Comparison of ENCODE assay signal across 25 mouse cellular contexts in the genomic region with DNA sequence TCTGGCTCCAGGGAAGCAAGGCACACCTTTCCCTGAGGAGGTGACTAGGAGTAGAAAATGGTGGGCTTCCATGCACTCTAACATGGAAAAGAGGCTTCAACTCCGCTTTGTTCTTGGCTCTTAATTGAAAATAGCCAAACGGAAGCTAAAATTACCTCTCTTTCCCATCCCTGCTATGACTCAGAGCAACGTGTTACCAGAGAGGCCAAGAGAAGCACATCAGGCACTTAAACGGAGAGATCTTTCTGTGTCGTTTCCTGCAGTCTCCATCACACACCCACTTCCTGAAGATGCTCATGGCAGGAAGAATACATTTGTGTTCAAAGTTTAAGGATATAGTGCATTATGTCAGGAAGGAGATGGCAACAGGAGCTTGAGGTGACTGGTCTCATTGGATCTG.
DNase-seq lines count a peak whose midpoint lies in the region; ATAC-seq and TF ChIP-seq lines count a peak whose summit lies in the region.
"Had no signal": no experiment of that assay in that cellular context is flagged by ENCODE, and none has a peak within 500 bp of the region (broad histone marks: within the 10 kb centered on the region; RNA-seq: fewer than 3 reads in every experiment).

No protein-coding gene starts in this region.

- TF ChIP-seq POLR2A in myocyte (IDR thresholded peaks at IDR 0.05; ENCODE audit: insufficient read length, low read depth) = no peak

- peaks cover 4% of the 10 kb centered on the region for H3K27me3 ChIP-seq in megakaryocyte, embryonic 14.5 days (replicated peaks)
- H3K27me3 ChIP-seq in myocyte (ENCODE audit: control insufficient read depth, insufficient read depth, insufficient read length) = no peaks in the 10 kb centered on the region
- H3K27me3 ChIP-seq: CH12.LX; embryonic facial prominence, embryonic 12.5 days; embryonic facial prominence, embryonic 15.5 days; forebrain, embryonic 12.5 days; forebrain, embryonic 15.5 days; hindbrain, embryonic 12.5 days; hindbrain, embryonic 15.5 days had no signal

- no peak for ATAC-seq in megakaryocyte, adult 5-6 weeks (ENCODE audit: poor library complexity, severe bottlenecking)
- ATAC-seq: forebrain, embryonic 15.5 days; intestine, postnatal 0 days had no signal

- H3K4me1 ChIP-seq in megakaryocyte, embryonic 14.5 days = peaks cover 46% of the 10 kb centered on the region
- H3K4me1 ChIP-seq: embryonic facial prominence, embryonic 12.5 days; embryonic facial prominence, embryonic 15.5 days; forebrain, embryonic 12.5 days; forebrain, embryonic 15.5 days; hindbrain, embryonic 15.5 days had no signal

- H3ac ChIP-seq in myocyte (ENCODE audit: control insufficient read depth, insufficient read length) = no peak overlapping the region

- no peaks in the 10 kb centered on the region for H3K36me3 ChIP-seq in megakaryocyte, embryonic 14.5 days (replicated peaks; ENCODE audit: low read length)
- no peaks in the 10 kb centered on the region for H3K36me3 ChIP-seq in myocyte (ENCODE audit: control insufficient read depth, insufficient read depth)
- H3K36me3 ChIP-seq: embryonic facial prominence, embryonic 12.5 days; embryonic facial prominence, embryonic 15.5 days; forebrain, embryonic 12.5 days; forebrain, embryonic 15.5 days; G1E; hindbrain, embryonic 12.5 days; hindbrain, embryonic 15.5 days had no signal

- no peaks in the 10 kb centered on the region for H3K79me2 ChIP-seq in myocyte (ENCODE audit: control insufficient read depth, insufficient read depth)

- H3K4me2 ChIP-seq in myocyte (ENCODE audit: low read depth) = peak overlapping the region; percentile 66
- H3K4me2 ChIP-seq: embryonic facial prominence, embryonic 12.5 days; embryonic facial prominence, embryonic 15.5 days; forebrain, embryonic 12.5 days; forebrain, embryonic 15.5 days; heart, embryonic 11.5 days; hindbrain, embryonic 12.5 days; hindbrain, embryonic 15.5 days had no signal

- peak overlapping the region; percentile 10 for H3K4me3 ChIP-seq in megakaryocyte, embryonic 14.5 days (replicated peaks)
- no peak overlapping the region for H3K4me3 ChIP-seq in myocyte
- H3K4me3 ChIP-seq: embryonic facial prominence, embryonic 12.5 days; embryonic facial prominence, embryonic 15.5 days; erythroblast, embryonic 14.5 days; forebrain, embryonic 12.5 days; forebrain, embryonic 15.5 days; gastrocnemius, adult 2 months; hindbrain, embryonic 12.5 days; hindbrain, embryonic 15.5 days had no signal

- no peaks in the 10 kb centered on the region for H3K9me3 ChIP-seq in megakaryocyte, embryonic 14.5 days
- H3K9me3 ChIP-seq: embryonic facial prominence, embryonic 12.5 days; embryonic facial prominence, embryonic 15.5 days; forebrain, embryonic 12.5 days; forebrain, embryonic 15.5 days; G1E; hindbrain, embryonic 12.5 days; hindbrain, embryonic 15.5 days had no signal

- peak; percentile 16 for DNase-seq in MN1 (ENCODE audit: low spot score)
- DNase-seq in kidney, postnatal 36 days = no peak
- no peak for DNase-seq in cerebellum, adult 9-11 months
- DNase-seq: adrenal gland, adult 2 months; adrenal gland, postnatal 14 days; cerebellum, adult 18-20 months; cerebellum, postnatal 10 days; gastrocnemius, adult 2 months; gastrocnemius, postnatal 14 days; heart, adult 11 months; kidney, adult 2 months had no signal

TF ChIP-seq in myocyte, 11 proteins besides CTCF, POLR2A, EP300 and RAD21:
- no peak for TF ChIP-seq TCF3 (IDR thresholded peaks at IDR 0.05; ENCODE audit: insufficient read length, low read depth)
- no peak for TF ChIP-seq MYOD1 (IDR thresholded peaks at IDR 0.05; ENCODE audit: control insufficient read depth in 1 of 3, insufficient read length in 2 of 3, low read depth in 2 of 3)
- no peak for TF ChIP-seq USF1 (IDR thresholded peaks at IDR 0.05; ENCODE audit: low read depth)
- no peak for TF ChIP-seq E2F4 (IDR thresholded peaks at IDR 0.05; ENCODE audit: insufficient read depth)
- TF ChIP-seq TCF12 (IDR thresholded peaks at IDR 0.05; ENCODE audit: insufficient read depth, poor library complexity, severe bottlenecking) = no peak
- TF ChIP-seq POLR2AphosphoS2 (IDR thresholded peaks at IDR 0.05; ENCODE audit: insufficient read length, low read depth) = no peak
- TF ChIP-seq REST (IDR thresholded peaks at IDR 0.05; ENCODE audit: insufficient read depth, insufficient read length) = no peak
- no peak for TF ChIP-seq SRF (IDR thresholded peaks at IDR 0.05; ENCODE audit: control insufficient read depth, insufficient read length, low read depth)
- TF ChIP-seq MAX (IDR thresholded peaks at IDR 0.05; ENCODE audit: low read depth) = no peak
- TF ChIP-seq MYOG (IDR thresholded peaks at IDR 0.05; ENCODE audit: control insufficient read depth in 1 of 3, insufficient read depth in 1 of 3, insufficient read length in 2 of 3, low read depth in 2 of 3) = no peak
- TF ChIP-seq CEBPB (IDR thresholded peaks at IDR 0.05; ENCODE audit: insufficient read depth, poor library complexity, severe bottlenecking) = no peak
